Mouse (Mus musculus): ENCODE results near the gene Togaram2. TPM values are rescaled to one million over a fixed set of nuclear protein-coding genes. Genes with fewer than 3 reads are reported as not detected.
A peak's percentile ranks its signal among the peaks of the same experiment; 100 is the strongest.
"Not testable (repeated sequence)": the region's sequence is repeated elsewhere in the genome, so short reads cannot be mapped to it uniquely, and the experiment has no call there.

Gene Togaram2
- 4.9 and 6.2 TPM in 2 replicates for polyA plus RNA-seq (2012; rRNA removed)

DNA sequence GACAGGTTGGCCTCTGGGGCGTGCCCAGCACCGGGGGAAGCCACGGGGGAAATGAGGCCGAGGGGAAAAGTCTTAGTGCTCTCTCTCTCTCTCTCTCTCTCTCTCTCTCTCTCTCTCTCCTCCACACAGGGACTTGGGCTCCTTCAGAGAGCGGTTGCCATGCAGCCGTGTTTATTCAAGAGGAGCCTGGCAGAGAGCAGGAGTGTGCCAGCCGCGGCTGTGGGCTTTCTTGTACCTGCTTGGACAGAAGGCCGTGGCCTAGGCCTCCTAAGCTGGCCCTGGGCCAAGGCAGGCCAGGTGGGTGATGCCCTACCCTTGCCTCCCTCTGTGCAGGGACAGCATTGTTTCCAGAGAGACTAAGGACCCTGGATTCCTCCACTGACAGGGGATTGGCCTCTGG, at the start of gene Togaram2:
Gene Togaram2 (plus strand): TSS at position 170 of the 400 bp plus-strand sequence.
- no peak for DNase-seq (ENCODE audit: extremely low spot score in 1 of 2, low spot score in 1 of 2)

DNA sequence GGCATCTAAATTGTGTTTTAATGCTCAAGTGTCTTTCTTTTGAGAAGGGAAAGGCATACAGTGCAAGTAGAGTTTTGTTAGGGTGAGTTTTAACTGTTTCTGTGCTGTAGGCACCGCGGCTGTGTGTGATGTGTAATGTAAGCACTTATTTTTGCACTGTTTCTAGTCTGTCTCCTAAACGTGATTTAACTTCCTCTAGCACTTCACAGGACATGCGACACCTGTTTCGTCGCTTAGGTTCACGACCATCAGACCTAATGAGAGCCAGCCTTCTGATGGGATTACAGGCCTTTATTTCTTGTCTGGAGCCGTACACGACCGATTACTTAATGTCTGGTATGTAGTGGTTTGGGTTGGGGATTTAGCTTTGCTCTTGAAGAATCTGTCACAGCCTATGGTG, 41.3 kb upstream of the Togaram2 start:
- no peak for DNase-seq (ENCODE audit: extremely low spot score in 1 of 2, low spot score in 1 of 2)

DNA sequence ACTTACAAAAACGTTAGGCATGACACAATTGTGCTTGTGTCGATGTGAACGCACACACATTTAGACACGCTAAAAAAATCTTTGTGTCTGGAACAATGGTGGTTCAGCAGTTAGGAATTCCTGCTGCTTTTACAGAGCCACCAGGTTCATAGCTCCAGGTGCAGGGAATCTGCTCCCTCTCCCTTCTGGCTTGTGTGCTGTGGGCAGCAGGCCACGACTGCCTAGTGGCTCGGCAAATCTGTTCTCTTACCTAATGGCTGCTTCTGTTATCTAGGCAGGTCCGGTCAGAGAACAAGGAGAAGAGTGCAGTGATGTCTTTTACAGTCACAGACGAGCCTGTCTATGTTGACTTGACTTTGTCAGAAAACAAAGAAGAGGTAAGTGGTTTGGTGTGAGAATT, 39.7 kb upstream of the Togaram2 start:
- DNase-seq (ENCODE audit: extremely low spot score in 1 of 2, low spot score in 1 of 2) = no peak

DNA sequence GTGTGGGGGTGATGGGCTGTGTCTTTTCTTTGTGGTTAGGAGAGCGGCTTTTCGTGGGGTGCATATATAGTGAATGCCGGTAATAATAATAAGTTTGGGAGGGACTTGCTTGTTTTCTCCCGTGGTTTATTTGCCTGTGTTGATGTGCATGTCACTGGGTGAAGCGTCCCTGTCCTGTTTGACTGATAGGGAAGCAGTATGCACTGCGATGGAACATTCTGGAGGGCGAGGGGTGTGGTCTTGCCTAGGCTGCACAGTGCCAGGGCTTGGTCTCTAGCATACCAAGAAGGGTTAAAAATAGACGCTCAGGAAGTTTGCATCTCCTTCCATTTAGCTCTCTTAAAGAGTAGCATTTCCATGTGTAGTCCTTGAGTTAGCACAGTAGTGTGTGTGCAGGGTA, 36.3 kb upstream of the Togaram2 start:
- DNase-seq (ENCODE audit: extremely low spot score in 1 of 2, low spot score in 1 of 2) = no peak

DNA sequence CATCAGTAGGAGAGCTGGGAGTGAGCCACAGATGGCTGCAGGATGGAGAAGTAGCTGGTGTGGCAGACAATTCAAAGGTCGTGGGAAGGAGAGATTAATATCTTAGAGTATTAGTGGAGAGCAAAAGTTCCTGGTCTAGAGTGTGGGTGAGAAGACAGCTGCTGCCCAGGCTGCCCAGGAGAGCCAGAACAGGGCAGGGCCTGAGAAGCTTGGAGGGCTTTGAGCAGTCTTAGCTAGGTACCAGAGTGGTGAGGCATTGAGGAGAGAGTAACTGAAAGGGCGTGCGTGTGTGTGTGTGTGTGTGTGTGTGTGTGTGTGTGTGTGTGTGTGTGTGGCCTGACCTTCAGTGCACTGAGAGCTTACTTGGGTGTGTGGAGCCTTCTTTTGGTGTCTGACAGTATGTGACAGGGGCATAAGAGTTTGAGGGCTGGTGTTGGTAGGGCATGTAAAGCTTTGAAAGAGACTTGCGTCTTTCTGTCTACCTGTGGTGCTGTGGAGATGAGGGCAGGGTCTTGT, 35.3 kb upstream of the Togaram2 start:
- DNase-seq (ENCODE audit: extremely low spot score in 1 of 2, low spot score in 1 of 2) = no peak

DNA sequence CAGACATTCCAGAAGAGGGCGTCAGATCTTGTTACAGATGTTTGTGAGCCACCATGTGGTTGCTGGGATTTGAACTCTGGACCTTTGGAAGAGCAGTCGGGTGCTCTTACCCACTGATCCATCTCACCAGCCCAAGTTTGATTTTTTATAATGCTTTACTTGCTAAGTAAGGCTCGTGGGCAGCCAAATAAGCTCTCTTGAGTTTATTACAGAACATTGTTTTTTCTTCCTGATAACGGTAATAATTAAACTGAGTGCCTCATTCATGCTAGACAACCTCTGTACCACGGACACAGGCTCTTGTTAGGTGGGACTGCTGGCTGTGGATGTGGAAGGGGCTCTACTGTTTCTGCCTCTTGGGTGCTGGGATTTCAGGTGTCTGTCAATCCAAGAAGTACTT, 34.0 kb upstream of the Togaram2 start:
- not testable (repeated sequence) for DNase-seq (ENCODE audit: extremely low spot score in 1 of 2, low spot score in 1 of 2)

DNA sequence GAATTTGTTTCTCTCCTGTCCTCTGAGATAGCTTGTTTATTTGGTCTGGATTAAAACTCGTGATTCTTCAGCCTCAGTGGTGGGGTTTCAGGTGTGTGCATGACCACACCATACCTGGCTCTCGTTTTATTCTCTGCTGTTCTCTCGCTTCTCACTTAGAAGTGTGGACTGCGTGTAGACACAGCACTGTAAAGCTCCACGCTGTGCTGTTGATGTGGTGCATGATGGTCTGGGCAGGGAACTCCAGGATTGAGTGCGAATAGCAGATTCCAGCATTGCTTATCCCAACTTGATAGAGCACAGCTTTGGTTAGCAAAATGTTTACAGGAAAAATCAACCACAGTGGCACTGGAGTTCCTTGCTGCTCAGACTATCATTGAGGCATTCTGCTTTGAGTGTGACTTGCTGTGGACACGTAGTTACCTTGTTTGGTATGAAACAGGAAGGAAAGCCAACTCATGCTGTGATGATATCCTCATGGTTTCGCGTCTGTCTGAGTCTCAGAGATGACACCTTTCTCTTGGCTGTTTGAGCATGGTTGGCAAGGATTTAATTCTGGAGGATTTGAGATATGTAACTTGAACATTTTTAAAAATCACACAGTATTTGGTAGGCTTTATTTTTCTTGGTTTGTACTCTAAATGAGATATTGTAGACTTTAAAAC, 32.5 kb upstream of the Togaram2 start:
- DNase-seq (ENCODE audit: extremely low spot score in 1 of 2, low spot score in 1 of 2) = peak in 1 of 2 experiments; percentile 36

DNA sequence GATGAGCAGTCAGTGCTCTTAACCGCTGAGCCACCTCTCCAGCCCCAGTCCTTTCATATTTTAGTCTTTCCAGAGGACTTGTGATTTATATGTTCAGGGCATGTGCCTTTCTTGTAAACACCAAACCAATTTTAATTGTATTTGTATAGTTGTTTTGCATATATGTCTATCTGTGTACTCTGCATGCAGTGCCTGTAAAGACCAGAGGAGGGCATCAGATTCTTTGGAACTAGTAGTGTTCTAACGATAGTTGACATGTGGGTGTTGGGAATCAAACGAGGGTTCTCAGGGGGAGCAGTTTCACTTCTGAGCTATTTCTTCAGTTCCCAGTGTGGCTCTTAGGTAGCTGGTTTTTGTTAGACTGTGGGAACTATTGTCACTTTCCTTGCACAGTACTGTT, 30.9 kb upstream of the Togaram2 start:
- no peak for DNase-seq (ENCODE audit: extremely low spot score in 1 of 2, low spot score in 1 of 2)

DNA sequence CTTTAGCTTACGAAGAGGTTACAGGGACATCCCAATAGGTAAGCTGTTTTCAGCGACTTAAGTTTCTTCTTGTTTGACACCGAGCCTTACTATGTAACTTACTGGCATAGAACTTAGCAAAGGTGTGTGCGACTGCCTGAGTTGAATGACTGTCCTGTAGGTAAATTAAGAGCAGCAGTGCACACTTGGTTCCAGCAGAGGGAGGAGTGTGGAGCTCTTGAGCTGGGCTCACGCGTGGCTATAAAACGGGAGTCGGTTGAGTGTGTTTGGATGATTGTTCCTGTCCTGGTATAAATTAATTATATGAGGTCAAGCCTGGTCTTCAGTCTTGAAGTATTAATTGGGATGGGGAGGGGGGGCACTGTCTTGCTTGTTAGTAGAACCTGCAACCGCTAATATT, 23.1 kb upstream of the Togaram2 start:
- DNase-seq (ENCODE audit: extremely low spot score in 1 of 2, low spot score in 1 of 2) = no peak

DNA sequence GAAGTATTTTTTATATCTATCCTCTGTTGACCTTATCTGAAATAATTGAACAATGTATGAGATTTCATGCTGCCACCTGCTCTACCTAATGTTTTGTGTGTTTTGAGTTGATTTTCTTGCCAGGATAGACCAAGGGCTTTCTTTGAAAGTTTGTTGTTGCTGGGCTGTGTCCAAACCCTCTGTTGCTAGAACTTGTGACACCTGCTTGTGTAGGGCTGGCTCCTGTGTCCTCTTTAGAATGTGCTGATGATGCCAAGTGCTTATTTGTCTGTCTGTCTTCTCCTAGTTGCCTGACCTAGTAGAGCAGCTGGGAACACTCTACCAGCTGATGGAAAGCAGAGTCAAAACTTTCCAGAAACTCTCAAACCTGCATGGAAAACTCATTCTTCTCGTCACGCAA, 20.6 kb upstream of the Togaram2 start:
- DNase-seq (ENCODE audit: extremely low spot score in 1 of 2, low spot score in 1 of 2) = no peak

DNA sequence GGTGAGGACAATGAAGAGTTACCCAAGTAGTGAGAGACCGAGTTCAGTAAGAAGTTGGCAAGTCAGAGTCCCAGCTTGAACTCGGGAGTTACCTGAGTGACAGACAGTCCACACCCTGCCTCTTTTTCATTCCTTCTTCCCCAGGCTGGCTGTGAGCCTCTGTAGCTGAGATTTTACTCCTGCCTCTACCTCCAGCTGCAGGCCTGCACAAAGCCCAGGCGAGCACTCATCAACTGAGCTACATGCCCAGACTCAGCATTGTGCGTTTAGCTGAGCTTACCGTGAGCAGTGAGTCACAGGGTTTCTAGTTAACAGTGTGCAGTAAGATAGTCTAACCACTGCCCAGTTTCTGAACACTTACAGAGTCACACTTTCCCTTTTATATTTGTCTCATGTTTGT, 20.1 kb upstream of the Togaram2 start:
- DNase-seq (ENCODE audit: extremely low spot score in 1 of 2, low spot score in 1 of 2) = no peak

DNA sequence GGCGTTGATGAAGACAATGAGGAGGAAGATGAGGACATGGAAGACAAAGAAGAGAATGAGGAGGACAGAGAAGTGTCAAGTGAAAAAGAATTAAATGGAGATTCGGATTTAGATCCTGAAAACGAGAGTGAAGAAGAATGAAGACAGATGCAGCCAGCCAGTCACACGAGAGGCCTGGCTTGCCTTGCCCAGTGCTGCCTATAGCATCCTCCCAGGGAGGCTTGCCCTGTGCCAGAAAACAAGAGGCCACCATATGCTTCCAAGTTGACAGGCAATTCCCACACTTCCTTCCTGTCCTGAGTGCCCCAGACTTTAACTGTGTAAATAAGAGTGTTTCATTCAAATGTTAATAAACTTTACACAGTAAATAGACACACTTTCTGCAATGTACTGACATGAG, 15.5 kb upstream of the Togaram2 start:
- no peak for DNase-seq (ENCODE audit: extremely low spot score in 1 of 2, low spot score in 1 of 2)

DNA sequence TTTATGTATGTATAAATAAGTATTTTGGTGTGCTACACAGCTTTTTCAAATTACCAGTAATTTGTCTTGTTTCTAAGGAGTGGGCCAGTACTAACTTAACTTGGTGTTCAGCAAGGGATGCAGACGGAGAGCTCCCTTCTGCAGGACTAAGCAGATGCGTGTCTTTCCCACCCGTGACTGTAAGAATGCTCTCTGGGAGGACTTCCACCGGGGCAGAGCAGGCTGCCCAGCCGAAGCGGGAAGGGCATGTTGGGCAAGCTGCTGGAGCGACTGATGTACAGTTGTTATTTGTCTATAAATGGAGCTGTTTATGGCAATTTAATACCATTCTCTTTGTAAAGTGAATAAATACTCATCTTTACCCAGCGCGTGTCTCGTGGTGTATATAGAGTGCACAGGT, 14.4 kb upstream of the Togaram2 start:
- no peak for DNase-seq (ENCODE audit: extremely low spot score in 1 of 2, low spot score in 1 of 2)

DNA sequence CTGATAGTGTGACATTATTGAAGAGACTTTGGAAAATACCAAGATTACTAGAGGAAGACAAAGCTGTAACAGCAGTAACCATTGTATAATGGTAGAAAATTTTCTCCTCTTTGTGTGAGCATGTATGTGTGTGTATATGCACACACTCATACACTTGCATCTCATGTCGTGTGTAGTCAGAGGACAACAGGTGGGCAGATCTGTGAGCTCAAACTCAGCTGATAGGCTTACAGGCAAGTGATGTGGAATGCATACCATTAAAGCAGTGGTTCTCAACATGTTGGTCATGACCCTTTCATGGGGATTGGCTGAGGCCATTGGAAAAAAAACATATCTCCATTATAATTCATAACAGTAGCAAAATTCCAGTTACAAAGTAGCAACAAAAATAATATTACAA, 12.7 kb upstream of the Togaram2 start:
- DNase-seq (ENCODE audit: extremely low spot score in 1 of 2, low spot score in 1 of 2) = no peak

DNA sequence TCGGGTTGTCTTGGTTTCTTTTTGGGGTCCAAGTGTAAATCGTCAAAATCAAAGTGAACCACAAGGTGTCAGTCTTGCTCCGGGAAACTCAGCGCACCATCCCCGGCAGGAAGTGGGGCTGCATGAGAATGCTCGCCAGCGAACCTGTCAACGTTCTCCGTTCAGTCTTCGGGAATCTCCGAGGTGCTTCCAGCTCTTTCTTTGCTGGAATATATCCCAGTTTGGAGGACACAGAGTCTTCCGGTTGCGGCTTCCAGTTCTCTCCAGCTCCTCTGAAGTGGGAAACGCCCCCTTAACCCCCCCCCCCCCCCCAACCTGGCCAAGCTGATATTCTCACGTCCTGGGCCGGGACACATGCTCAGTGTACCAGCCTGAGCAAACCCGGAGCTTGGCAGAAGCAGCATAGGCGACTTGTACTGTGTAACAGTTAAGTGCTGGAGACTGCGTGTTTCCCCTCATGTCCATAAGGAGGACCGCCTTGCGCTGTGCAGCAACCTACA, 10.3 kb upstream of the Togaram2 start:
- peak; percentile 40 to 90 for DNase-seq (ENCODE audit: extremely low spot score in 1 of 2, low spot score in 1 of 2)

DNA sequence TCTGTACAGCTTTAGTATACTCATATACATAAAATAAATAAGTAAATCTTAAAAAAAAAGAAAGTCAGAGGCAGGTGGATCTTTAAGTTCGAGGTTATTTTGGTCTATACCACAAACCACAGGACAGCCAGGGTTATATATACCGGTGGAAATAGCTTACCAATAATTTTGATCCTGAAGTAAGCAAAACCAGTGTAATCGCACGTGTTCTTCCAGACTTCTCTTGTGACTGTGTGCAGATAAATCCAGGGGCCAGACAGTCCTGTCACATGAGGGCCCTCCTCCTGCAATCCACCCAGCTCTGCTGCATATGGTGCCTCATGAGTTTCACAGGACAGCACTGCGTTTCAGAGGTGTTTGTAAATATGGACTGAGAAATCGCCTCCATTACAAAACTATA, 9.6 kb upstream of the Togaram2 start:
- DNase-seq (ENCODE audit: extremely low spot score in 1 of 2, low spot score in 1 of 2) = no peak

DNA sequence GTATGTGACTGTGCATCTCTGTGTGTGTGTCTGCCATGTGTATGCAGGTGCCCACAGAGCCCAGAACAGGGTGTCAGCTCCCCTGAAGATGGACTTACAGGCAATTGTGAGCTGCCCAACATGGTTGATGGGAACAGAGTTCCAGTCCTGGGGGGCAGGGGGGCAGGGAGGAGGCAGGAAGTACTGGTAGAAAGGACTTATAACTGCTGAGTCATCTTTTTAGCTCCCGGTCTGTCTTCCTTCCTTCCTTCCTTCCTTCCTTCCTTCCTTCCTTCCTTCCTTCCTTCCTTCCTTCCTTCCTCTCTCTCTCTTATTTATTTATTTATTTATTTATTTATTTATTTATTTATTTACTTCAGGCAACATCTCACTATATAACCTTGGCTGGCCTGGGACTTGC, 8.9 kb upstream of the Togaram2 start:
- no peak for DNase-seq (ENCODE audit: extremely low spot score in 1 of 2, low spot score in 1 of 2)

DNA sequence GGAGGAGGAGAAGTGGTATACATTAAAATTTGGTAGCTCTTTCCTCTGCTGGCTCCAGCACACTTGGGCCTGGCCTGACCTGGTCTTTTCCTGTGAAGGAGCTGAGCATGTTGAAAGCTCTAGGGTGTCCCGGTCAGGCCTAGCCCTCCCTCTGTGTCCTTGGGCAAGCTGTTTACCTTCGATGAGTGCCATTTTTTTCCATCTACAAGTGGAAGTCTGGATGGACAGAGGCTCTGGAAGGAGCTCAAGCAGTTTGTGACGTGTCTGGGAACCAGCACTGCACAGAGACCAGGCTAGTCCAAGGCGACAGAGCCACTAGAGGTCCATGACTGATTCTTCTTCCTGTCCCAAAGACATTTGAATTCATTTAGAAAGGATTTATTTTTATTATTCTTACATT, 7.9 kb upstream of the Togaram2 start:
- no peak for DNase-seq (ENCODE audit: extremely low spot score in 1 of 2, low spot score in 1 of 2)

DNA sequence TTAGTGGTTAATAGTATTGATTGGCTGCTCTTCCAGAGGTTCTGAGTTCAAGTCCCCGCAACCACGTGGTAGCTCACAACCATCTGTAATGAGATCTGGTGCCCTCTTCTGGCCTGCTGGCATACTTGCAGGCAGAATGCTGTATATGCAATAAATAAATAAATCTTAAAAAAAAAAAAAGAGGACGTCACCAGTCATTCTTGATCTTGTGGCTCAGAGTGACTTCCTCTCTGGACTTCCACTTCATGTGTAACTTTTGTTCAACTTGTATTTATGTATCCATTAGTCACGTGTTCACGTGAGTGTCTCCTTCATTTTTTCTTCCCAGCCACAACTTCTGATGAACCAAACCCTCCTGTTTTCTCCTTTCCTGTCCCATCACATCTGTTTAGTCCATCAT, 3.5 kb upstream of the Togaram2 start:
- no peak for DNase-seq (ENCODE audit: extremely low spot score in 1 of 2, low spot score in 1 of 2)

DNA sequence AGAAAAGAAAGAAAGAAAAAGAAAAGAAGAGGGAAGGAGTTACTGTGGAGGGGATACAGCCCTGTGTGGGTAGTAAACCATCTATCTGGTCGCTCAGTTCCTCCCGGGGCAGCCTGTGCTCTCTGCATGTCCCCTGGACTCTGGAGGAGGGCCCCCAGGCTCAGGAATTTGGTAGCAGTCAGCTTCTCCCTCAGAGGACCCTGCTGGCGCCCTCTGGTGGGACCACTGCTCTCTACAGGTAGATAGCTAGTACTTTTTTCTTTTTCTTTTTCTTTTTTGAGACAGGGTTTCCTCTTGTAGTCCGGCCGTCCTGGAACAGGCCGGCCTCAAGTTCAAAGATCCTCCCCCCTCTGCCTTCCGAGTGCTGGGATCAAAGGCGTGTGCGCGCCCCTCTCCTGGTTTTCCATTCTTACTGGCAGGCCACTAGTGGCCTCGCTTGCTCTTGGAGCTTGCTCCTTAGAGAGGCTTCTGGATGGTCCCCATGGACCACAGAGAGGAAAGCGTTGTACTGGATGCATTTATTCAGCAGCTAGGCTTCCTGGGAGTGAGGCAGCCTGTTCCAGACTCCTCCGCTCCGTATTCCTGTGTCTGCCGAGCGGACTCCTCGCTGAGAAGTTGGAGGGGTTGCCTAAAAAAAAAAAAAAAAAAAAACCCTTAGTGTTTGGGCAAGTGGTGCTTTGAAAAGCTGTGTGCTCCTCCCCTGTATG, 1.1 kb upstream of the Togaram2 start:
- DNase-seq (ENCODE audit: extremely low spot score in 1 of 2, low spot score in 1 of 2) = peak in 1 of 2 experiments; percentile 52

DNA sequence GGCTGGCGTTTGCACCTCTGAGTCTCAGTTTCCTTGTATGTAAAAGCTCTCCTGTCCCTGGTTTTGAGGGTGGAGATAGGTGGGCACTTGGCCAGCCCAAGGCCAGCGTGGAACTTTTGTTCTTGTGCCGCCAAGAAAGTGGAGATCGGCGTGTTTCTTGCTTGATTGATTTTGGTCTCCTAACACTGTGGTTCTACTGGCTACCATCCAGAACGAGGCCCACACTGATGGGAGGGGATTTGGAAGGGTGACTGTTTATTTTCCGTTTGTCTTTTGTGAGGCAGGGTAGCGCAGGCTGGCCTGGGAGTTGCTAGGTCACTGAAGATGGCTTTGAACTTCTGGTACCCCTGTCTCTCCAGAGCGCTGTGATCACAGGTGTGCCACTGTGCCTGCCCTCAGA, 875 bp downstream of the Togaram2 start:
- DNase-seq (ENCODE audit: extremely low spot score in 1 of 2, low spot score in 1 of 2) = no peak

DNA sequence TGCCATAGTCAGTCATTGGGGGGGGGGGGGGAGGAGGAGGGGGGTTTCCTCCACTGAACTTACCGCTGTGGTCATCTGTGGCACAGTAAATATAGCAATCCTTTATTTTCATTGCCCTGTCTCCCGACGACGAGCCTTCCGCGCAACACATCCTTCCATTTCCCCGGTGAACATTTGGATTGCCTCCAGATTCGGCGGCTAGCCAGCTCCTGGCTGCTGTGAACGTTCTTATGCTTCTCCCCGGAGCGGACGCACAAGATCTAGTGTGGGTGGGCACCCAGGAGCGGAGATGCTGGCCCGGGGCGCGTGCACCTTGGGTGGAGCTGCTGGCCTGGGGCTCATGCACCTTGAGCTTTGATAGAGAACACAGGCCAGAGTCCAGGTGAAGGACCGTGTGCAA, 1.8 kb downstream of the Togaram2 start:
- peak in 1 of 2 experiments; percentile 45 for DNase-seq (ENCODE audit: extremely low spot score in 1 of 2, low spot score in 1 of 2)

Data from frontal cortex, adult 2 months (tissue).